Mouse (Mus musculus) forebrain, postnatal 0 days (tissue): ENCODE data around the gene Vmp1. TPM values are rescaled to one million over a fixed set of nuclear protein-coding genes. Genes with fewer than 3 reads are reported as not detected.

Source experiments
- ATAC-seq: fragments of 200-750 bp; cut with Nextera tagmentation; 2 replicates; pipeline ENCODE4 v1.8.0; 2017; ENCODE audit warnings: mild to moderate bottlenecking, moderate library complexity
- DNase-seq: peaks from one replicate; pipeline ENCODE4 v3.0.0-alpha.2; 2015
- H3K27ac ChIP-seq: fragments of 300-500 bp; sonication (generic); 2 replicates; pipeline ENCODE4 v1.5.1; 2014; ENCODE audit warnings: low read depth, mild to moderate bottlenecking, antibody characterized with exemption, low read length, moderate library complexity, mixed read lengths
- H3K27me3 ChIP-seq: fragments of 300-500 bp; sonication (generic); 2 replicates; pipeline ENCODE4 v1.6.1; 2014; ENCODE audit warnings: mild to moderate bottlenecking, low read length, mixed read lengths; ENCODE audit not compliant: insufficient read depth
- H3K36me3 ChIP-seq: fragments of 300-500 bp; sonication (generic); 2 replicates; pipeline ENCODE4 v1.6.1; 2014; ENCODE audit warnings: mild to moderate bottlenecking, moderate library complexity; ENCODE audit not compliant: insufficient read depth
- H3K4me1 ChIP-seq: fragments of 300-500 bp; sonication (generic); 2 replicates; pipeline ENCODE4 v1.6.1; 2014; ENCODE audit warnings: antibody characterized with exemption; ENCODE audit not compliant: insufficient read depth
- H3K4me2 ChIP-seq: fragments of 300-500 bp; sonication (generic); 2 replicates; pipeline ENCODE4 v1.6.1; 2014; ENCODE audit warnings: low read depth, mild to moderate bottlenecking, moderate library complexity
- H3K4me3 ChIP-seq: fragments of 300-500 bp; sonication (generic); 2 replicates; pipeline ENCODE4 v1.5.1; 2014; ENCODE audit warnings: low read depth, low read length, mixed read lengths
- H3K9ac ChIP-seq: fragments of 300-500 bp; sonication (generic); 2 replicates; pipeline ENCODE4 v1.6.1; 2014; ENCODE audit warnings: mild to moderate bottlenecking
- H3K9me3 ChIP-seq: fragments of 300-500 bp; sonication (generic); 2 replicates; pipeline ENCODE4 v1.6.1; 2016; ENCODE audit warnings: low read length
- CTCF ChIP-seq: sonication (generic); IDR thresholded peaks from 2 replicates; pipeline ENCODE4 v1.5.1; 2016; ENCODE audit warnings: antibody characterized with exemption, control low read depth, low read depth
- WGBS: fragments of 180-500 bp; shearing (Covaris S2); extraction: QIAGEN DNeasy Blood & Tissue Kit; methylation state at CpG from one replicate; pipeline ENCODE4 v1.1.7; 2014; 5-methylcytosine and 5-hydroxymethylcytosine counted together
- polyA plus RNA-seq: library from polyadenylated mRNA; unstranded; fragments of >200 nt; fragmentation: Nextera tagmentation; extraction: Ambion mirVana; gene quantifications from 2 replicates; pipeline ENCODE4 v1.2.1, GENCODE M21; 2015
- total RNA-seq: library from RNA; depleted of rRNA; stranded (reverse); fragments of >200 nt; gene quantifications from 2 replicates; pipeline ENCODE4 v1.2.3, GENCODE M21; 2014

Gene Vmp1
- total and polyA plus RNA-seq, 2 experiments from 2014 or later = 59.5 to 131 TPM

DNA sequence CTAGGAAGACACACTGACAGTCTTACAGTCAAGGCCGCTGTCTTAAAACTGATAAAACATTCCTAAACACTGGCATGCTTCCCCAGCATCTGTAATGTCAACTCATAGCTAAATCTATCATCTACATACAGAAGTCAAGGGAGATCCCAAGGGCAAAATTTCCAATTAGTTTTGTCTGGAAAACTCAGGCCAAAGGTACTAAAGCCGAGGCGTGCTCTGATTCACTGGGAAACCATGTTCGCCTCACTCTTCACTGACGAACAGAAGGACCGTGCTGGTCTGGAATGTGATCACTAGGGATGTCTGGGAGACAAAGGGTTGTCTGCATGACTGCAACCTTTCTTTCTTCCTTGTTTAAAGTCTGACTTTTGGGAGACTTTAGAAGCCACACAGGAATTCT, 33.0 kb downstream of the Vmp1 start:
- no peak for TF ChIP-seq CTCF
- H3K9ac ChIP-seq = no peak overlapping the region
- H3K27ac ChIP-seq = no peak overlapping the region
- H3K27me3 ChIP-seq = no peaks in the 10 kb centered on the region
- H3K4me1 ChIP-seq = no peaks in the 10 kb centered on the region
- no peak for DNase-seq
- no peak for ATAC-seq
- no peak overlapping the region for H3K4me3 ChIP-seq
- no peaks in the 10 kb centered on the region for H3K36me3 ChIP-seq
- no peak overlapping the region for H3K4me2 ChIP-seq
- no peaks in the 10 kb centered on the region for H3K9me3 ChIP-seq
- 63% methylated on average over 6 of the region's 6 CpGs for WGBS

DNA sequence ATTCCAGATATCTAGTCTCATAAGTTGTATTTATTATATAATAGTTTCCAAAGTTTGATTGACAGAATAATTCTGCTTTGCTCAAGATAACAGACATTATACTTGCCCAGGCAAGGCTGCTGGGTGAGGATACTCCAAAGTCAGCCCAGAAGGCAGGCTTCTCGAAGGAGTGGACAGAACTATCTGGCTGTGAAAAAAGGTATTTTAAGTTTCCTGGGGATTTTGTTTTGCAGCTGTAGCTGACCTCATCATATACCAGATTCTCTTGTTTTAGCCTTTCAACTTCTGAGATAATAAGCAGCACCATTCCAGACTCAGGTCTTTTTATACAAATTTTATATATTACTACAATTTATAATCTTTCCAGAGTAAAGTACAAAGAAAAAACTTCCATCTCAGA, 34.1 kb downstream of the Vmp1 start:
- no peaks in the 10 kb centered on the region for H3K4me1 ChIP-seq
- ATAC-seq (no peak), DNase-seq (no peak)
- no peak overlapping the region for H3K9ac ChIP-seq
- 93% methylated on average over 1 of the region's 1 CpGs for WGBS
- H3K4me3 ChIP-seq = no peak overlapping the region
- H3K27ac ChIP-seq = no peak overlapping the region
- no peaks in the 10 kb centered on the region for H3K9me3 ChIP-seq
- TF ChIP-seq CTCF = no peak
- H3K27me3 ChIP-seq = no peaks in the 10 kb centered on the region
- no peaks in the 10 kb centered on the region for H3K36me3 ChIP-seq
- no peak overlapping the region for H3K4me2 ChIP-seq

DNA sequence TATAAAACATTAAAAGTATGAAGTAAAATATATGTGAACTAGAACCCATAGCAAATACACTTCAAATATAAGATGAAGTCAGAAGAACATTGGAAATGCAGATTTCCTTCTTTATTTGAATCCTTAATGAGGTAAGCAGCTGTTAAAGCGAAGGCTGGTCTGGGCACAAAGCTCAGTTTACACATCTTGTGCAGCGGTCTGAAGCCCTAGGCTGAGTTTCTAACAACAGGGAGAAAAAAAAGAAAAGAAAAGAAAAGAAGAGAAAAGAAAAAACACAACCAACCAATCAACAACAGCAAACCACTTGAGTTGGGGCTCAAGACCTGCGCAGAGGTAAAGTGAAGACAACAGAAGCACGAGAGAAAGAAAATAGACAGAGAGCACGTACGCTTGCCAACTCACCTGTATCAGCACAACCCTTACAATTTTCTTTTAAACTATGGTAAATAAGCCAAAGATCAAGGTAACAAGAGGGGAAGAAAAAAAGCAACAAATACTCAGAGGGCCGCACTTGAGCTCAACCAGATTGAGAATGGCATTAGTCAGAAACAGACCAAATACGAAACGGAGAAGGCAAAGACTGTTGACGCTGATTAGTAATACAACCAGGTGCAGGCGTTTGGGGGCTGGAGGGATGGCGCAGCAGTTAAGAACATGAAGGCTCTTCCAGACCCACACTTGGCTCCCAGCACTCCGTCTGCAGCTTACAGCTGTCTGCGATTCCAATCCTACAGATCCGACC, 35.8 kb downstream of the Vmp1 start:
- no peak overlapping the region for H3K9ac ChIP-seq
- no peaks in the 10 kb centered on the region for H3K27me3 ChIP-seq
- peaks cover 6% of the 10 kb centered on the region for H3K36me3 ChIP-seq
- H3K9me3 ChIP-seq = no peaks in the 10 kb centered on the region
- ATAC-seq (no peak), DNase-seq (no peak)
- H3K4me2 ChIP-seq = no peak overlapping the region
- TF ChIP-seq CTCF = no peak
- H3K27ac ChIP-seq = no peak overlapping the region
- H3K4me3 ChIP-seq = no peak overlapping the region
- 68% methylated on average over 15 of the region's 15 CpGs for WGBS
- H3K4me1 ChIP-seq = no peaks in the 10 kb centered on the region

DNA sequence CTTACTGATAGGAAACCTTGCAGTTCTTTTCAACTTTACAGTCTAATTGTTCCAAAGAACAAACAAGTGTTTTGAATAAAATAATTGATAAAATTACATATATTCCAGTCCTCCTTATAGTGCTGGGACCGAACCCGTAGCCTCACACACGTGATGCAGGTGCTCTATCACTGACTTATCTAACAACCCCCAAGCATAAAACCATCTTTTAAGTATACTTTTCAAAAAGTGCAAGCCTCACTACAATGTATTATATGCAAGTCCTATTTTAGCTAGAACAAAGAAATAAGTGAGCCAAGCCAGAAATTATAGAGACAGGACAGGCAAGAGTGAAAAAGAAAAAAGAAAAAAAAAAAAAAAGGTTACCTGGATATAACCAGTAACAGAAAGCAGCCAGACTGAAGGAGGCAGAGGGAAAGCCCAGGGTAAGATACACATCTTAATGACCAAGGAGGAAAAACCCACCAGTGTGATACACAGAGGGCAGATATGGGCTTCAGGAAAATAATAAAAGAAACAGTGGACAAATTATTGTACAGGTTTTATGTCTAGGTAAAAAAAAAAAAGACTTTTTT, 36.7 kb downstream of the Vmp1 start:
- no peaks in the 10 kb centered on the region for H3K27me3 ChIP-seq
- no peak overlapping the region for H3K4me3 ChIP-seq
- no peak for DNase-seq
- H3K4me1 ChIP-seq = no peaks in the 10 kb centered on the region
- no peak for TF ChIP-seq CTCF
- no peak for ATAC-seq
- H3K4me2 ChIP-seq = no peak overlapping the region
- peaks cover 7% of the 10 kb centered on the region for H3K36me3 ChIP-seq
- H3K9me3 ChIP-seq = no peaks in the 10 kb centered on the region
- no peak overlapping the region for H3K9ac ChIP-seq
- H3K27ac ChIP-seq = no peak overlapping the region
- WGBS = 86% methylated on average over 3 of the region's 3 CpGs

DNA sequence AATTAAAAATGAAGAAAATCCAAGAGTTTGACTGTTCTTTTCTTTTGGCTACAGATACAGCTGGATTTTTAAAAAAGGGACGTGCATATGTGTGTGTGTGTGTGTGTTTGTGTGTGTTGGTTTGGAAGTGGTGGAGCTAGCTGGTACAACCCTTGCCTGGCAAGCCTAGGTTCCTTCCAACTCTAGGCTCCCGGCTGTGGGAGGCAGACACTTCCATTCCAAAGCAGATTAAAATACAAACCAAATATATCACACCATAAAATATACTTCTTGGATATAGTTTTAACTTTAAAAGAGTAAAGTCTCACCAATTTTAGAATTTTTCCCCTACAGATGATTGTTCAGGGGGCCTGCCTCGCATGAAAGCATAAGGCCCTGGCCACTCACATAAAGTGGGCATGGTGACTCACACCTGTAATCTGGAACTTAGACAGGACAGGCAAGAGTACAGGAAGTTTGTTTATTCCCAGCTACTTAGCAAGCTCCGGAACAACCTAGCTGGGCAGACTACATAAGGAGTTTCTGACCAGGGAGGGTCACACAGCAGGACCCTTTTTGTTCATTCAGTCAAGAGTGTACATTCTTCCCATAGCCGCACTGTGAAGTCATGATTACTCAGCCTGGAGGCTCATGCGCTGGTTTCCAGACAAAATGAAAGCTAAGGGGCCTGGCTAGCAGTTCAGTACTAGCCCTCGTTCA, 37.4 kb downstream of the Vmp1 start:
- H3K9me3 ChIP-seq = no peaks in the 10 kb centered on the region
- no peaks in the 10 kb centered on the region for H3K27me3 ChIP-seq
- H3K27ac ChIP-seq = no peak overlapping the region
- no peak for TF ChIP-seq CTCF
- H3K4me1 ChIP-seq = no peaks in the 10 kb centered on the region
- WGBS = 46% methylated on average over 7 of the region's 7 CpGs
- ATAC-seq = no peak
- H3K4me3 ChIP-seq = no peak overlapping the region
- H3K4me2 ChIP-seq = no peak overlapping the region
- no peak for DNase-seq
- H3K36me3 ChIP-seq = peaks cover 9% of the 10 kb centered on the region
- no peak overlapping the region for H3K9ac ChIP-seq

DNA sequence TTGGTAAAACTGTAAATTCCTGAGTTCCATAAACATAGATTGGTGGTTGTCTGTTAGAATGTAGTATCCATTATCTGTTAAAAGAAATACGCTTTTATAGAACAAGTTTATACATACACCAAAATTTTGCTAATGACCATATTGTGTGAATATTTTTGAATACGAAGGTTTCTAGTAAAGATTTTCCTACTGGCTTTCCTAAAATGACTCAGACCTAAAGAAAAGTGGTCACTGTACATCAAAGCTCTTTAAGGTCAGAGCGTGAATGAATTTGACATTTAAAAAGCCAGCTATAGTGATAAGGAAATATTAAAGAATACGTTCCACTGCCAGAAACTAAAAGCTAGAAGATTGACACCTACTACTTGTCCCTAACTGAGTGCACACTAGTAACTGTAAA, 39.1 kb downstream of the Vmp1 start:
- TF ChIP-seq CTCF = no peak
- no peaks in the 10 kb centered on the region for H3K9me3 ChIP-seq
- no peak overlapping the region for H3K27ac ChIP-seq

DNA sequence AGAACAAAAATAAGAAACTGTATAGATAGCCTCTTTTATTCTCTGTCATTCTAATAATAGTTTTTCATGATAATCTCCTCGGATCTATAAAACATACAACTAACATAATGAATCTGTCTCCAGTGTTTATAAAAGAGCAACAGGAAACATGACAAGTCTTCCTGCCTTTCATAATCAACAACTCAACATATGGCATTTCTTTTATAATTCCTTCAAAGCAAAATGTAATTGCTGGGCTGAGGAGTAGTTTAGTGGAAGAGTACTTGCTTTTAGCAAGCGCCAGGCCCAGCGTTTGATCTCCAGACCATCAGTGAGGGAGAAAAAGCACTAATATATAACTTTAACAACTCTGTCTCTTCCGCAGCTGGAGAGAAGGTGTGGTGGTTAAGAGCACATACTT, 41.9 kb downstream of the Vmp1 start:
- Histone ChIP-seq H3K9ac (no peak overlapping the region), H3K27ac (no peak overlapping the region), H3K4me1 (no peaks in the 10 kb centered on the region), H3K9me3 (no peaks in the 10 kb centered on the region), H3K4me3 (no peak overlapping the region), H3K36me3 (peaks cover 9% of the 10 kb centered on the region), H3K4me2 (no peak overlapping the region), H3K27me3 (no peaks in the 10 kb centered on the region)
- WGBS = 86% methylated on average over 4 of the region's 4 CpGs
- TF ChIP-seq CTCF = no peak
- ATAC-seq (no peak), DNase-seq (no peak)

More for the DNA sequence above, 39.1 kb downstream of the Vmp1 start:
- no peak overlapping the region for H3K4me3 ChIP-seq
- H3K36me3 ChIP-seq = peaks cover 9% of the 10 kb centered on the region
- H3K4me1 ChIP-seq = no peaks in the 10 kb centered on the region
- ATAC-seq (no peak), DNase-seq (no peak)
- WGBS = 95% methylated on average over 4 of the region's 4 CpGs
- no peaks in the 10 kb centered on the region for H3K27me3 ChIP-seq
- no peak overlapping the region for H3K9ac ChIP-seq
- no peak overlapping the region for H3K4me2 ChIP-seq
